Mouse (Mus musculus) liver, adult 2 months (tissue): ENCODE data around the gene Phldb2.

Experiments used
- CTCF ChIP-seq: fragments of 200-500 bp; IDR thresholded peaks from 2 replicates; pipeline ENCODE4 v1.5.1; 2011; ENCODE audit warnings: low read depth, low read length, control low read depth
- POLR2A ChIP-seq: fragments of 200-500 bp; IDR thresholded peaks from 2 replicates; pipeline ENCODE4 v1.6.1; 2011; ENCODE audit warnings: low read length, control low read depth; ENCODE audit not compliant: insufficient read depth; ENCODE audit errors: extremely low read depth

DNA sequence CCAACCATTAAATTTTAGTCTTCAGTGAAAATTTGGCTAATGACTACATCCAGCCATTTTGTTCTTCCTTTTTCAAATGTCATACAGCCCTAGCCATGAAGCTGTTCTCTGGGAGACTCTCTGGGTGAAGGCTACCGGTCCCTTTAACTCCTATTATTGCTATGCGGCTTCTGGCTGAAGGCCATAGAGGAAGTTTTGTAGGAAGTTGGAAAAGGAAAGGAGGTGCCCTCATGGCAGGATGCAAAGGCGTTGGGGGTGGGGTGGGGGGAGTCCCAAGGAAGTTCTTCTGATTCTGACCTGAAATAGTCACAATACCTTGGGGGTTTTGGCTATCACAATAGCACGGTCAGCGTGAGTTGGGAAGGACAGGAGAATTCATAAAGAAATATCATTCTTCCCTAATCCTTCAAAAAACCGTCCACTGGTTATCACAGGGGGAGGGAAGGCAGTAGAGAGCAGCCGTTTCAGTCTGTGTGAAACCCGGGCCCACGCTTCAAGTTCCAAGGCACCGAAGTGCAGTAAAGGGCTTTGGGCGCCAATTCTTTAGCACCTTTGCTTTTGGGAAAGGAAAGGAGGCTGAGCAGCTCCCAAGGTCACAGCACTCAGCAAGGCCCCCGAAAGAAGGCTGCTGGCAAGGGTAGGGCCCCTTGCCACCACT, 195.8 kb downstream of the Phldb2 start:
- no peak for TF ChIP-seq POLR2A
- no peak for TF ChIP-seq CTCF
